Mouse (Mus musculus) heart, embryonic 16.5 days (tissue): Measurements from ENCODE around the gene Serpinb6b. TPM values are rescaled to one million over a fixed set of nuclear protein-coding genes. Genes with fewer than 3 reads are reported as not detected.

Experiments used
- ATAC-seq: fragments of 200-750 bp; cut with Nextera tagmentation; replicated peaks from 2 replicates; pipeline ENCODE4 v1.8.0; 2017; ENCODE audit warnings: moderate number of reproducible peaks; ENCODE audit not compliant: insufficient read depth, low FRiP score; ENCODE audit errors: extremely low read depth
- H3K27ac ChIP-seq: fragments of 300-500 bp; sonication (generic); 2 replicates; pipeline ENCODE4 v1.5.1; 2014; ENCODE audit warnings: mild to moderate bottlenecking, low read length, control low read depth, moderate library complexity
- H3K27me3 ChIP-seq: fragments of 300-500 bp; sonication (generic); 2 replicates; pipeline ENCODE4 v1.6.1; 2014; ENCODE audit warnings: low read length, mixed read lengths; ENCODE audit not compliant: control insufficient read depth, insufficient read depth
- H3K36me3 ChIP-seq: fragments of 300-500 bp; sonication (generic); 2 replicates; pipeline ENCODE4 v1.6.1; 2014; ENCODE audit not compliant: control insufficient read depth, insufficient read depth
- H3K4me1 ChIP-seq: fragments of 300-500 bp; sonication (generic); 2 replicates; pipeline ENCODE4 v1.6.1; 2014; ENCODE audit warnings: low read length, mixed read lengths; ENCODE audit not compliant: control insufficient read depth, insufficient read depth
- H3K4me2 ChIP-seq: fragments of 300-500 bp; sonication (generic); 2 replicates; pipeline ENCODE4 v1.6.1; 2014; ENCODE audit warnings: low read depth, mild to moderate bottlenecking, control low read depth, low read length
- H3K4me3 ChIP-seq: fragments of 300-500 bp; sonication (generic); 2 replicates; pipeline ENCODE4 v1.5.1; 2014; ENCODE audit warnings: mild to moderate bottlenecking, control low read depth, low read length
- H3K9ac ChIP-seq: fragments of 300-500 bp; sonication (generic); 2 replicates; pipeline ENCODE4 v1.6.1; 2014; ENCODE audit warnings: low read length, control low read depth
- H3K9me3 ChIP-seq: fragments of 300-500 bp; sonication (generic); replicated peaks from 2 replicates; pipeline ENCODE4 v1.6.1; 2016; ENCODE audit warnings: low read length; ENCODE audit not compliant: control insufficient read depth
- WGBS: fragments of 180-500 bp; shearing (Covaris S2); extraction: QIAGEN DNeasy Blood & Tissue Kit; methylation state at CpG from one replicate; pipeline ENCODE4 v1.1.7; 2014; 5-methylcytosine and 5-hydroxymethylcytosine counted together
- polyA plus RNA-seq: library from polyadenylated mRNA; unstranded; fragments of >200 nt; fragmentation: Nextera tagmentation; extraction: Ambion mirVana; gene quantifications from 2 replicates; pipeline ENCODE4 v1.2.1, GENCODE M21; 2015

Serpinb6b gene
- polyA plus RNA-seq, 1 experiment from 2014 or later = 26.8 TPM

- no peaks in the 10 kb centered on the region for H3K36me3 ChIP-seq
- WGBS = 74% methylated on average over 4 of the region's 4 CpGs
- H3K4me3 ChIP-seq = no peak overlapping the region
- no peak overlapping the region for H3K9ac ChIP-seq
- no peak overlapping the region for H3K4me2 ChIP-seq
- H3K9me3 ChIP-seq = no peaks in the 10 kb centered on the region
- ATAC-seq = no peak
- no peaks in the 10 kb centered on the region for H3K27me3 ChIP-seq
- H3K4me1 ChIP-seq = no peaks in the 10 kb centered on the region
- H3K27ac ChIP-seq = no peak overlapping the region
These were observed 30.0 kb downstream of the Serpinb6b start for GRCm38 (mm10) chr13:32995051-32995450.

- Histone ChIP-seq H3K27me3 (no peaks in the 10 kb centered on the region), H3K36me3 (no peaks in the 10 kb centered on the region), H3K9me3 (no peaks in the 10 kb centered on the region), H3K9ac (no peak overlapping the region), H3K4me3 (no peak overlapping the region), H3K27ac (no peak overlapping the region), H3K4me2 (no peak overlapping the region), H3K4me1 (peaks cover 15% of the 10 kb centered on the region)
- 85% methylated on average over 5 of the region's 5 CpGs for WGBS
- ATAC-seq = no peak
These were observed 36.3 kb downstream of the Serpinb6b start for GRCm38 (mm10) chr13:33001341-33001740.

GRCm38 (mm10) chr13:33002950-33003349 lies 37.9 kb downstream of the Serpinb6b start, which contains the start of gene Serpinb9:
Serpinb9 (plus strand) TSS chr13:33003250.
- WGBS = 90% methylated on average over 3 of the region's 3 CpGs
- ATAC-seq = no peak
- H3K9me3 ChIP-seq = no peaks in the 10 kb centered on the region

GRCm38 (mm10) chr13:33003523-33004413 lies 38.8 kb downstream of the Serpinb6b start:
- peak overlapping the region; percentile 78 for H3K9ac ChIP-seq
- H3K36me3 ChIP-seq = no peaks in the 10 kb centered on the region
- peak overlapping the region; percentile 93 for H3K27ac ChIP-seq
- peak; percentile 38 for ATAC-seq
- no peaks in the 10 kb centered on the region for H3K27me3 ChIP-seq
- H3K4me1 ChIP-seq = peaks cover 18% of the 10 kb centered on the region
- H3K4me3 ChIP-seq = peak overlapping the region; percentile 54
- peak overlapping the region; percentile 81 for H3K4me2 ChIP-seq
- WGBS = 48% methylated on average over 9 of the region's 9 CpGs
- no peaks in the 10 kb centered on the region for H3K9me3 ChIP-seq

More at GRCm38 (mm10) chr13:33002950-33003349, 37.9 kb downstream of the Serpinb6b start, which contains the start of gene Serpinb9:
- H3K9ac ChIP-seq = peak within 1 kb of the TSS; percentile 78
- H3K4me2 ChIP-seq = peak within 1 kb of the TSS; percentile 81
- H3K4me3 ChIP-seq = peak within 1 kb of the TSS; percentile 54
- peak within 1 kb of the TSS; percentile 93 for H3K27ac ChIP-seq
- H3K36me3 ChIP-seq = no peaks in the 10 kb centered on the region
- H3K27me3 ChIP-seq = no peaks in the 10 kb centered on the region
- H3K4me1 ChIP-seq = peaks cover 18% of the 10 kb centered on the region

GRCm38 (mm10) chr13:33004414-33005105 lies 39.6 kb downstream of the Serpinb6b start:
- Histone ChIP-seq H3K9me3 (no peaks in the 10 kb centered on the region), H3K36me3 (peaks cover 4% of the 10 kb centered on the region; the same call in 1 of the 2 replicates), H3K27ac (peak overlapping the region; percentile 93), H3K9ac (peak overlapping the region; percentile 78), H3K4me2 (peak overlapping the region; percentile 81), H3K4me1 (peaks cover 18% of the 10 kb centered on the region), H3K27me3 (no peaks in the 10 kb centered on the region), H3K4me3 (peak overlapping the region; percentile 54)
- peak; percentile 94 for ATAC-seq
- 10% methylated on average over 12 of the region's 12 CpGs for WGBS

GRCm38 (mm10) chr13:33005501-33006075 lies 40.6 kb downstream of the Serpinb6b start:
- Histone ChIP-seq H3K4me1 (peaks cover 18% of the 10 kb centered on the region), H3K36me3 (peaks cover 4% of the 10 kb centered on the region; the same call in 1 of the 2 replicates), H3K9ac (no peak overlapping the region), H3K27ac (no peak overlapping the region), H3K4me3 (0 out of 2 replicates have a peak overlapping the region, but pooled peaks have one; percentile 1), H3K27me3 (no peaks in the 10 kb centered on the region), H3K4me2 (peak overlapping the region; percentile 81; the same call in 1 of the 2 replicates), H3K9me3 (no peaks in the 10 kb centered on the region)
- no peak for ATAC-seq
- WGBS = 78% methylated on average over 2 of the region's 2 CpGs

GRCm38 (mm10) chr13:33006555-33006954 lies 41.5 kb downstream of the Serpinb6b start:
- H3K27ac ChIP-seq = no peak overlapping the region
- H3K4me2 ChIP-seq = no peak overlapping the region
- no peak overlapping the region for H3K9ac ChIP-seq
- H3K4me3 ChIP-seq = no peak overlapping the region
- WGBS = 65% methylated on average over 3 of the region's 3 CpGs
- peaks cover 18% of the 10 kb centered on the region for H3K4me1 ChIP-seq
- H3K27me3 ChIP-seq = no peaks in the 10 kb centered on the region
- ATAC-seq = no peak
- H3K9me3 ChIP-seq = no peaks in the 10 kb centered on the region
- H3K36me3 ChIP-seq = peaks cover 4% of the 10 kb centered on the region; the same call in 1 of the 2 replicates

GRCm38 (mm10) chr13:33012395-33012794 lies 47.4 kb downstream of the Serpinb6b start:
- 71% methylated on average over 1 of the region's 1 CpGs for WGBS
- Histone ChIP-seq H3K4me3 (no peak overlapping the region), H3K27me3 (no peaks in the 10 kb centered on the region), H3K9me3 (no peaks in the 10 kb centered on the region), H3K4me2 (no peak overlapping the region), H3K36me3 (peaks cover 11% of the 10 kb centered on the region), H3K27ac (no peak overlapping the region), H3K9ac (no peak overlapping the region), H3K4me1 (no peaks in the 10 kb centered on the region)
- ATAC-seq = no peak
